ENCODE assay signal across 26 mouse cellular contexts in genomic region chr16:6139432-6139831, GRCm38 (mm10).
"Had no signal": no experiment of that assay in that cellular context is flagged by ENCODE, and none has a peak within 500 bp of the region (broad histone marks: within the 10 kb centered on the region; RNA-seq: fewer than 3 reads in every experiment).

No protein-coding gene starts in this region.

- H3K4me2 ChIP-seq: limb, embryonic 12.5 days; limb, embryonic 15.5 days; liver, embryonic 11.5 days; lung, embryonic 14.5 days; midbrain, embryonic 12.5 days; midbrain, embryonic 15.5 days; neural tube, embryonic 13.5 days had no signal

- H3K27ac ChIP-seq: layer of hippocampus, adult 2 months; left cerebral cortex, adult 2 months; limb, embryonic 12.5 days; limb, embryonic 15.5 days; liver, embryonic 14.5 days; macrophage; midbrain, embryonic 12.5 days; midbrain, embryonic 15.5 days; neural tube, embryonic 13.5 days; stomach, postnatal 0 days had no signal

- H3K36me3 ChIP-seq: limb, embryonic 12.5 days; limb, embryonic 15.5 days; midbrain, embryonic 12.5 days; midbrain, embryonic 15.5 days; neural tube, embryonic 13.5 days had no signal

- H3K4me1 ChIP-seq: limb, embryonic 15.5 days; midbrain, embryonic 12.5 days had no signal

- H3K9me3 ChIP-seq: limb, embryonic 12.5 days; limb, embryonic 15.5 days; midbrain, embryonic 12.5 days; midbrain, embryonic 15.5 days; neural tube, embryonic 13.5 days had no signal

- DNase-seq: kidney, adult 18-20 months; kidney, adult 9 months; kidney, postnatal 14 days; layer of hippocampus, adult 9-11 months; layer of hippocampus, postnatal 36 days; liver, postnatal 0 days; lung, embryonic 14.5 days; right cerebral cortex, adult 18-20 months; right cerebral cortex, postnatal 14 days; right cerebral cortex, postnatal 4 days; thymus, adult 2 months; thymus, postnatal 14 days; thymus, postnatal 4 days had no signal

- ATAC-seq: liver, postnatal 0 days; lung, postnatal 0 days; midbrain, embryonic 15.5 days had no signal

- H3K27me3 ChIP-seq: limb, embryonic 12.5 days; limb, embryonic 15.5 days; midbrain, embryonic 12.5 days; midbrain, embryonic 15.5 days; neural tube, embryonic 13.5 days had no signal

- H3K4me3 ChIP-seq: layer of hippocampus, adult 2 months; left cerebral cortex, adult 2 months; limb, embryonic 12.5 days; limb, embryonic 15.5 days; midbrain, embryonic 12.5 days; midbrain, embryonic 15.5 days; myocyte; neural tube, embryonic 13.5 days had no signal

- H3K9ac ChIP-seq: limb, embryonic 12.5 days; limb, embryonic 15.5 days; liver, embryonic 14.5 days; liver, postnatal 0 days; lung, embryonic 14.5 days; midbrain, embryonic 12.5 days; midbrain, embryonic 15.5 days; neural tube, embryonic 13.5 days had no signal
